Mouse (Mus musculus) adrenal gland, adult 18-20 months (tissue): Measurements from ENCODE around the gene Cd4. TPM values are rescaled to one million over a fixed set of nuclear protein-coding genes. Genes with fewer than 3 reads are reported as not detected.
A peak's percentile ranks its signal among the peaks of the same experiment; 100 is the strongest.
"Not testable (repeated sequence)": the region's sequence is repeated elsewhere in the genome, so short reads cannot be mapped to it uniquely, and the experiment has no call there.

Experiments
- DNase-seq, 2 experiments: peaks; one replicate each; pipeline ENCODE4 v3.0.0; 2021 to 2022; ENCODE audit warnings: low spot score in 2 of 2
- total RNA-seq, 2 experiments: library from RNA; stranded (reverse); gene quantifications; 1 replicate in 1 of 2; 2 replicates in 1 of 2; pipeline ENCODE4 v1.2.3; 2021

Gene Cd4
- total RNA-seq, 2 experiments from 2014 or later = 0.36 to 1.8 TPM

DNA sequence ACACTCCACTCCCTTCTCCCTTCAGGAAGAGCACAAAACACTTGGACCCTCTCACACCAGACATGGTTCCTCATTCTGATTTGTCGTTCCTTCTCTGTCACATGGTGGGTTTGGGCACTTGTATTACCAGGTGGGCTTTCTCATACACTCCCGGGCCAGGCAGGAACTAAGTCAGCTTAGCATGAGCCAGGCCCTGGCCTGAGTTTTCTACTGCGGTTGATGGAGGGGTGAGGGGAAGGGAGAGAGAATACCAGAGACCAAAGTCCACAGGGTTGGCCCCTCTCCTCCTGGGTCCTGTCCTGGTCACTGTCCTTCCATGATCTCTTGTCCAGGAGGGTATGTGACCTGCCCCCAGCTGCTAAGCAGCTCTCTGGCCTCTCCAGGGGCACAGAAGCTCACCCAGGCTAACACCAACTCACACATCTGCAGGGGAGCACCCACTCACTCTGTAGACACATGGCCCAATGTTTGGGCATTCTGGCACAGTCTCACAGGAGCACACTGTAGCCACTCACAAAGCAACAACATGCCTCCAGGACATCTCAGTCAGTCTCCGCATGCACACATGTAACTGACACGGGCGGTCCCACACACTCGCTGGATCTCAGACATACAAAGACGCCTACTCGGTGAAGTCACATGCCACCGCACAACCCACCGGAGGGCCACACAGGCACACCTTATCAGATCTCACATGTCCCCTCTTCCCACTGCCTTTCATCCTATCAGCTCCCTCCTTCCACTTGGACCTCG, 28.1 kb upstream of the Cd4 start:
- DNase-seq = peak in 1 of 2 experiments; percentile 30

DNA sequence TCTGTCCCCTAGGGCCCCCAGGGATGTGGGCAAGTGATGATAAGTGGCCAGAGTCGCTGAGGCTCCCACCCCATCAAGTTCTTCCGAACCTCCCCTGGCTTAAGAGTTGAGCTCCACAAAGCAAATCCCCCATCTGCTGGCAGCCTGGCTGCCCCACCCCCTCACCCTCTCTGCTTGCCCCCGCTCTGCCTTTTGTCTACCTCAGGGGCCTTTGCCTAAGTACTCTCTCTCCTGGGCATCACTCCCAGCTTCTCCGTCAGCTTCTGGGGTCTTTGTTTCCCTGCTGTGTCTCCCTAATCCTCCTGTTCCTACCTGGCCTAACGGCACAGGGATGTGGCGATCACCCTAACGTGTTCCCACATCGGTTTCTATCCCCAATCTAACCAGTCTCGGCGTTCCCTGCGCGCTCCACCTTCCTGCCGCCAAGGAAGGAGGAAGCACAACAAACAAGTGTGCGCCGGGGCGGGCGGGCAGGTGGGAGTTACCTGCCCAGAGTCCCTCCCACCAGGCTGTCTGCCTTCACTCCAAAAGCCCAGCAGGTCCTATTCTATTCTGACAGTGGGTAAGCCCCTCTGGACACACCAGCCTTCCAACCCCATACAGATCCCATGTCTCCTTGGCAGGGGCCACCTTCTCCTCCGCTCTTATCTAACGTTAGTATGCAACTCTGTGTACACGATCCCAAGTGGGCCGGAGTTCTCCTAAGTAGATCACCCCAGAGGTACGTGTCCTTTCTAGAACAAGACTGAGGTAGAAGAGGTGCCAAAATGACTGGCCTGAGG, 27.3 kb upstream of the Cd4 start:
- peak in 1 of 2 experiments; percentile 39 for DNase-seq

DNA sequence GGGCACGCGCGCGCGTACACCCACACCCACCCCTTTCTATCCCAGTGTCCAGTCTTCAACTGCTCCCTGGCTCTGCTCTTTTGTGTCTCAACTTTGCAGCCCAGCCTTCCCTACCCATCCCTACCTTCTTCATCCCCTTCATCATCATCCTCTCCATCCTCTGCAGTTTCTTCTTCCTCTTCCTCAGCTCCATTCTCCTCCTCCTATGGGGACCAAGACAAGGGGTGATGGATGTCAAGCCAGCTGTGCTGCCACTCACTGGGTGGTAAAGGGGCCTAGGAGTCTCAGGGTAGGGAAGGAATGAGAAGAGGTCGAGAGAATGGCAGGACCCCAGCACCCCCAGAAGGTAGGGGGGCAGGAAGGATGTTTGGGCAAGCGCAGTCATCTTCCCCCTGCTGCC, 26.5 kb upstream of the Cd4 start:
- no peak for DNase-seq

DNA sequence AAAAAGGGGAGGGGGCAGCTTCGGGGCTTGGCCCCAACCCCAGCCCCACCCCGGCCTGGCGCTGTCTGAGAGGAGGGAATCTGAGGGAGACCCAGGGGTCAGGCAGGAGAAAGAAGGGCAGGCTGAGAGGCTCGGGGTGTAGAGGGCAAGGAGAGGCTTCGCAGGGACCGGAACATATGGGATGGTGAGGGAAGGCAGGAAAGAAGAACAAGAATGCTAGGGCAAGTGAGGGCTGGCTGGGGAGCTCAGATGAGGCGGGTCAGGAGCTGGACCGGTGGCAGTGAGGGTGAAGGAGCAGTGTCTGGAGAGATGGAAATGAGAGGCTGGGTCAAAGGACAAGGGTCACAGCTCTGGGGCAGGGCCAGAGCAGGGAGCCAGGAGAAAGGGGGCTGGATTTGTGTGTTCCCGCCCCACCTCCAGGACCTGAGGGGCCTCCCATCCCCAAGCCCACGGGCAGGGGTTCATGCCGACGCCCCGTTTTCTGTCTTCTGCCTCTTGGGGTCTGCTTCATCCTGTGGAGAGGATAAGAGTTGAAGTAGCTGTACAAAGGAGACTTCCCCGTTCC, 25.8 kb upstream of the Cd4 start:
- DNase-seq = no peak

DNA sequence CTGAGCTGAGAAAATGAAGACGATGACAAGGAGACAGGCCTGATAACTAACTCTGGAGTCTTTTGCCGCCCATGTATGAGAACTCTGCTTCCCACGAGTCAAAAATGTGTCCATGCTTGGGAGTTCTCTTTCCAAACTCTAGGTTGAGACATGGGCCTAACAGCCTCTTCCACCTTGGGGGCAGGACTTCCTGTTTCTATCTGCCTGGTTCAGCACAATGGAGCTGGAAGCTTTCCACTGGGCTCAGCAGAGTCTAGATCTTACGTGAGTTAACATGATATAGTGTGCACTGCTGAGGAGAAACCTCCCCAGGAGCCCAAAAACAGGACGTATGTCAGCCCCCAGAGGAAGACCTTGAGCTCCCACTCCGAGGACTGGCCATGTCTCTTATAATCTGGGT, 25.2 kb upstream of the Cd4 start:
- no peak for DNase-seq

DNA sequence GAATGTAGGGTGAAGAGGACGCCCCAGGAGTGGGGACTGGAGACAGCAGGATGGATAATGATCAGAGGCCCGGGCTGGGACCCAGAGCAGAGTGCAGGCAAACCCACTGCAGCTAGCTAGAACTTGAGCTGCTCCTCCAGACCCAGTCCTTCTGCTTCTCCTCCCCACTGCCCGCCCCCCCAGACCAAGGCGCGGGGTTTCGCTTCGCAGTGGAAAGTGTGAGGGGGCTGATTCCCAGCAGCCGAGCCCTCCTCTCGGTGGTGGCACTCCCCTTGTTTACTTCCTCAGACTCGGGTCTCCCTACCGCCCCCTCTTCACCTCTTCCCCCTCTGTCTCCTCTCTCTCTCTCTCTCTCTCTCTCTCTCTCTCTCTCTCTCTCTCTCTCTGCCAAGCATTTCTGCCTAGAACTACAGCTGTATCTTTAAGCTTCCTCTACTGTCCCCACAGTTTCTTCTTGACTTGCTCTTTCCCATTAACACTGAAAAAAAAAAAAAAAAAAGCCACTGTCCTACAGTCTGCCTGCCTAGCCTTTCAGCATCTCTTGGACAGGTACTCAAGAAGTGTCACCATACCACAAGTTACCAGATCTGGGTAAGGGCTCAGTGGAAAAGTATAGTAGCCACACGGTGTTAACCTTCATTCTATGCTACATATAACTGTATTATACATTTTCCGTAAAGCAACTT, 23.7 kb upstream of the Cd4 start, which contains the start of gene Lag3:
TSS of gene Lag3 (minus strand) at position 173 of the 686 bp plus-strand sequence.
- DNase-seq = no peak

DNA sequence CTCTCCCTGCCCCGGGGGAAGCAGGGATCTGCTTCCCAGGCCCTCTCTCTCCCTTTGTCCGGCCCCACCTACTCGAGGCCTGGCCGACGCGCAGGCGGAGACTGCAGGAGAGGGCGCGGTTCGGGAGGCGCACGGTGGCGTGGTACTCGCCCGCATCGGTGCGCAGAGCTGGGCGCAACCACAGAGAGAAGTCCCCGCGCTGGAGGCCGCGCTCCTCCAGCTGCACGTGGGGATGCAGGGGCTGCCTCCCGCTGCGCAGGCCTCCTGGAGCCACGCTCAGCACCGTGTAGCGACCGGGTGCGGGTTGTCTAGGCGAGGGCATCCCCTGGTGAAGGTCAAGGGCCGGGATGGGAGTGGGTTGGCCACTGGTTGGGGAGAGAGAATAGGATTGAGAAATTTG, 22.0 kb upstream of the Cd4 start:
- DNase-seq = no peak

DNA sequence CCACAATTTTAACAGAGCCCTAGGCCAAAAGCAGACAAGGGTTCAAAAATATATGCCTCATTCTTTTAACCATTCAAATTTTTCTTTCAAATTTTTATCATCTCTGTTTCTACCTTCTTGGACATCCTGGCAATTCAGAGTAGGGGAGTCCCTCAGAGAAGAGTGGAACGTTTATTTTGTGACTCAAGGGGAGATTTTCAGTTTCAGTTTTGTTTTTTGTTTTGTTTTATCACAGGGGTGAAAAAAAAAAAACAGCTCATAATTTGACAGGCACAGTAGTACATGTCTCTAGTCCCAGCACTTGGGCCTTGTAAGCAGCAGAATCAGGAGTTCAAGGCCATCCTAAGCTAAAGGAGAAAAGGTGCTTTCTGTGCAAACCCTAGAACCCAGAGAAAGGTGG, 19.7 kb upstream of the Cd4 start:
- DNase-seq = no peak

DNA sequence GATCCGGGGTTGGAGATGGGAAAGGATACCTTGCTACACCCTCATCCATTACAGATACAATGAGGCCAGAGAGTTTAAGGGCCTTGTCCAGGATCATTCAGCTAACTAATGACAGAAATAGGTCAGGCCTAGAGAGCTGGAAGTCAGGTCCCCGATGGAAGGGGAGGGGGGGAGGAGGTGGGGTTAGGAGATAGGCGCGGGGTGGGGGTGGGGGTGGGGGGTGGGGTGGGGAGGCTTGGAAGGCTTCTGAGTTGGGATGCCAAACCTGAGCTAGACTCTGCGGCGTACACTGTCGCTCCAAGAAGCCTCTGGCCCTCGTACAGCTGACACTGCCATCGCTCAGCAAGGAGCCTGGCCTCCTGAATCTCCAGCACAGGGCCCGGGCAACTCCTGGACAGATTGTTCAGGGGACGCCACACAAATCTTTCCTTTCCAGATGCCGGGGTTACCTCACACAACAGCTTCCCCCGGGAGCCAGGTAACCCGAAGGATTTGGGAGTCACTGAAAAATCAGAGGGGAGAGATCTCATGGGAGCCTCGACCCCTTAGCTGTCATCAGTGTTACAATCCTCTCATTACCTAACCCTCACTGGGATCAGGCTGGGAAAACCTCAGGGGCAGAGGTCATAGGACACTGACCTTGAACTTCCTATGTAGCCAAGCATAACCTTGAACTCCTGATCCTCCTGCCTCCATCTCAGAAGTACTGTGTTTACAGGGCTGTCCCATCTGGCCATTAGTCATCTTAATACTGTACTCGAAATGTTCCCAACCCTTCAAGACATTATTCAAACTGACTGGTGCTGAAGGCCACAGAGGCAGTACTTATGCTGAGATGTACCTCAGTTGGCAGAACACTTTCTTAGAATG, 17.2 kb upstream of the Cd4 start:
- no peak for DNase-seq

DNA sequence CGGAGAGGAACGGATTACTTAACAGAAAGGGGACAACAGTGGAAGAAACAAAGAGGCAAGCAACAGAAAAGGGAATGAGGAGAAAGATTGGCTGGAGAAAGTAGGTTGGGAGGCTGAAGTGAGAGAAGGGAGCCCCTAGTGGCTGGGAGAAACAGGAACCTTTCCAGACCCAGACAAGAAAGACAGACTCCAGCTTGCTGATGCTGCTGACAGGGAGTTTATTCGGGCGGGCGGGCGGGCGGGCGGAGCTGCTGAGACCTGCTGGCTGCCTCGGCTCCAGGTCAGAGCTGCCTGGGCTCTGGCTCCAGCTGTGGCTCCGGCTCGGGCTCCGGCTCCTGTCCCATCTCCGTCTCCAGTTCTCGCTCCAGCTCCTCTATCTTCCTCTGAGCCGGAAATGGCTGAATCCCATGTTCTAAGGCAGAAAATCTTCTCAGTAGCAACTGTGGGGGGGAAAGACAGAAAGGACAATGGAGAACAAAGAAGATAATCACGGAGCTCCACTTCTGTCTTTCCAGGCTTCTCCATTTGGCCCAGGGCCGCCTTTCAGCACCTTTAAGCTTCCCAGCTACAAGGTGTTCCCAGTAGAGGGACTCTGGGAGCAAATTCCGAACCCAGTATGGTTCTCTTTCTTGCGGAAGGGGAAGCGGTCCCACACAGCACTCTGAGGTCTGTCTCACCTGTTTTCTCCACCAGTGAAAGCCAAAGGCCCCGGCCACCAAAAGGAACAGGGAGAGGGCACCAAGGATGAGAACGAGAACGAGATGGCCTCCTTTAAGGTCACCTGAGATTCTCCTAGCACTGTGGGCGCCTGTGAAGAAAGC, 16.4 kb upstream of the Cd4 start:
- peak in 1 of 2 experiments; percentile 33 for DNase-seq

DNA sequence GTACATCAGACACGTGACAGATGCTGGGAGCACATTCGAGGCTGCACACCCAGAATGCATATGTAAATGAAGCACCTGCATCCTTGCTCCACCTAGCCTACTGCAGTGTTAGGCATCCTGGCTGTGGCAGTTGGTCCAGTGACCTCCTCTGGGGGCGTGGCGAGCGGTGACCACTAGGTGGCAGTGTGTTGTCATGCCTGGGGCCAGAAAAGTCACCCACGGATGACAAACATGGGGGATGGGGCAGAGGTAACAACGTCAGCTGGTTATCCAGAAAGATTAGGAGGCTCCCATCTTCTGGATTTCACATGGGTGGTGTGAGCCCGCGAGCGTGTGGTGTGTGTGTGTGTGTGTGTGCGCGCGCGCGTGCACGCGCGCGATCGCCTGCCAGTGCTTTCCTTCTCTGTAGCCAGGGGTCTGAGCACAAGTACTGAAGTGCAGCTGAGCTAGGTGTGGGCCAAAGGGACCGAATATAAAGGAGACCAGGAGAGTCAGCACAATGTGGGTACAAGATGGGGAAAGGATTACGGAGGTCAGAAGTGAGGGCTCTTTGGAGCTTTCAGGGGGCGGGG, 15.6 kb upstream of the Cd4 start:
- DNase-seq = peak; percentile 98 to 99

DNA sequence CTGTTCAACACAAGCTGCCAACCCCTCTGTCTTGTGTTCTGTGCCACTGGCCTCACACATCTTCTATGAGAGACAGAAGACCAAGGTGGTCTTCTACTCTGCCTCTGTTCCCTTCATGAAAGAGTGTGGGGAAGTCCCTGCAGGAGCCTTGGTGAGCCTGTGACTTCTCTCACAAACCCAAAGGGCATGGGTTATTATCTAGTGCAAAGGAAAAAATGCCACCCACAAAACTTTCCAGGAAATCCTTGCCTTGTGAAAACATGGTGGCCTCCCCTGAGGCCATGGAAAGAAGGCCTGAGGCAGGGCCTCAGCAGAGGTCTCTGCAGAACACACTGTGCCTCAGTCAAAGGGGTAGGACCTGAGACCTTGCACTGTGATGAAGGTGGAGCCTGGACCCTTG, 13.8 kb upstream of the Cd4 start:
- no peak for DNase-seq

DNA sequence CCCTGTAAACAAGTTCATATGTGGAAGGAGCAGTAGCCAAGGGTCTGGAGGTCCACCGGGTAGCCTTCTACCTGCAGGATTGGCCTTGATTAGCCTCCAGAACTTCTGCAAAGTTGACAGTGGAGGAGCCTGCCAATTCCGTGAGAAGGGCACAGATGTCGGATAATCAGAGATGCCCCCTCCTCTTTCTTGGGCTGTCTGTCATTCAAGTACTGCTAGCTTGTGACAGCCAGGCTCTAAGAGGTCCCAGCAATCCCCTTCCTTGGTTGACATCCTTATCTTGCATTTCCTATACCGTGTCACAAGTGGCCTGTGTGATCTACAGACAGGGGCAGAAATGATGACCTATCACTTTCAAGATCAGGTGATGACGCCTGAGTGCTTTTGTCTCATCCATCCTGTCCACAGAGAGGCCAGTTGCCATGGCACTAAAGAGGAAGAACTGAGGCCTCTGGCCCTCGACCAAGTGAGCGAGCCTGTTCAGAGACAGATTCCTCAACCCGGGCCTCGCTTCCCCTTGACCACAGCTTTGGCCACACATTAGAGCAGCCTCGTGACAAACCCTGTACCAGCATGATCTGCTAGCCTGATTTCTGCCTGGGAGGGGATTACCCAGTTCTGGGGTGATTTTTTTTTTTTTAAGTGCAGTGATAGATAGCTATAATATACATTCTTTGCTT, 12.9 kb upstream of the Cd4 start:
- no peak for DNase-seq

DNA sequence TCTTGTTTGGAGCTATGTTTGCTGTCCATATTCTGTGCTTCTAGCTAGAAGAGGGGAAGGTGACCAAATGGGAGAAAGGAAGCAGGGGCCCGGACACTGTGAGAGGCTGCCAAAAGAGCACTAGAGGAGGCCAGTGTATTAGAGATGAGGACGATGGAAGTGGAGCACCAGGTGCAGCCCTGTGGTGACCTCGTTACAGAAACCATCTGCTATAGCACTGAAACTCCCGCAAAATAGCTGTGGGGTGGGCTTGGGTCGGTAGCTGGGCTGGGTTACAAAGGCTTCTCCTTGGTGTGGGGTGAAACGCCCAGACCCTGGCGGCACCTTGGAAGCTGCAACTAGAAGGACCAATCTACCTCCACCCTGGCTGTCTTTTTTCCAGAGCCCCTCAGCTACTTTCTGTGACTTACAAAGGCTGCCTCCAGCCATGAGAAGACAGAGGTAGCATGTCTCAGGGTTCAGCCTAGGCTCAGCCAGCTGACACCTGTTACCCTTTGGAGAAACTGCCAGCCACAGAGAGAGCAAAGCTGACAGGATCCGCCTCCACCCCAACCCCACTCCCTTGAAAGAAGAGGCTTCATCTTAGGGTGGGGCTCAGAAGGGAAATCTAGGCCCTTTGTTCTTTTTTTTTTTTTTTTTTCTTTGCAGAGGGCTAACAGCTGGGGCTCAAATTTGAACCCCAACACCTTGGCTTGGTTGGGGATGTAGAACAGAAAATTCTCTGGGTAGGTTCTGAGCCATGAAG, 12.2 kb upstream of the Cd4 start:
- no peak for DNase-seq

DNA sequence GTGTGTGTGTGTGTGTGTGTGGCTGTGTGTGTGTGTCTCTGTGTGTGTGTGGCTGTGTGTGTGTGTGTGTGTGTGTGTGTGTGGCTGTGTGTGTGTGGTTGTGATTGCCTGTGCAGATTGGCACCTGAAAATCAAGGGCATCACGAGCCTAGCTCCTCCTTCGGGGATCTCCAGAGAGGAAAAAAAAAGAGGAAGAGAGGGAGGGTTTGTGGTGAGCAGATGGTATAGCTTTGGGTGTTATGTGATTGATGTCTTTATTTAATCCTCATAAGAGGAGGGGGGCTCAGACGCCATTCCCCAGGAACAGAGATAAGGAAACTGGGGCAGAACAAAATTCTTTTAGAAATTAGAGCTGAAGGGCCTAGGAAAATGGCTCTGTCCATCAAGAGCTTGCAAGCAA, 10.3 kb upstream of the Cd4 start:
- DNase-seq = no peak

DNA sequence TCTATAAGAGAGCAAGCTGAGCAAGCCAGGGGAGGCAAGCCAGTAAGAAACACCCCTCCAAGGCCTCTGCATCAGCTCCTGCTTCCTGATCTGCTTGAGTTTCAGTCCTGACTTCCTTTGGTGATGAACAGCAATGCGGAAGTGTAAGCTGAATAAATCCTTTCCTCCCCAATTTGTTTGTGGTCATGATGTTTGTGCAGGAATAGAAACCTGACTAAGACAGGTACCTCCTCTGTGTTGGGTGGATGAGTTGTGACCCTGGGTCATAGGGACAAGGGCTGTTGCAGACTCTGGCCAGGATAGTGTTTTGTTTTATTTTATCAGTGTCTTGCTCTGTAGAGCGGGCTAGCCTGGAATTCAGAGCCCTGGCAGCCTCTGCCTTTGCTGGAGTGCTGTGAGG, 6.1 kb upstream of the Cd4 start:
- DNase-seq = not testable (repeated sequence)

DNA sequence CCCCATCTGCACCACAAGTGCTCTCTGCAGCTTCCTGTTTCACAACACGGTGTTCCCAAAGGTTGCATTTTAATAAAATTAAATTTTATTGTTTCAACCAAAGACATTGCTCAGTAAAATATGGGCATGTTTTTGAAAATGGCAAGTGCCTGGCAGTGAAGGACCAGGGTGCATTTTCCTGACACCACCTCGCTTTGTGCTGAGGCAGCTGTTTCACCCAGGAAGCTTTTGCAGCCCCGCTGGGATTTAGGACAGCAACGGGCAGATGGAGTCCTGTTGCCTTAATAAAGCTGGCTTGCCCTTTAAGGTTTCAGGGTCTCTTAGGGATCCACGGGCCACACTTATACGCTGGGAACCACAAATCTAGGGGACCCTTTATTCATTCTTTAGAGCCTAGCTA, 3.0 kb upstream of the Cd4 start:
- no peak for DNase-seq

DNA sequence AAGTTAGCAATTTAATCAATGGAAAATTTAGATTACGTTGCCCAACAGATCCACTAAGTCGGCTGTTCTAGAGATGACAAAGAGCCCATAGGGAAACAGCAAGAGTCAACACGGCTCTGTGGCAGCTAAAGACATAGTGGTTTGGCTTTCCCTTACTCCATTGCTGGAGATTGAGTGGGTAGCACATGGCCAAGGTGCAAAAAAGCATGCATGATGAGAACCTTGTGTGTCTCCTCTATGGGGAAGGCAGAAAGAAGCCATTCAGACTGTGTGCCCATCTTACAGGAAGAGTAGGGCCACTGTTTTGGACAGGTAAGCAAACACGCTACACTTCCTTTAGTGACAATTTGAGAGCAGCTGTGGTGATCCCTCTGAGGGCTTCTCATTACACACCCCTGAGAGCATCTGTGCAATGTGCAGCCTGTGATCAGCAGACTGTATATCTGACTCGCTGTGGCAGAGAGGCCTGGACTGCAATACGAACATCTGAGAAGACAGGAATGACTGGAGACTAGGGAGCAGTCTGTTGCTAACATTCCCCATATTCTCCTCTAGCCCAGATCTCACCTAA, 619 bp upstream of the Cd4 start:
- no peak for DNase-seq
